Mouse (Mus musculus) stomach, postnatal 0 days (tissue): ENCODE data around the gene Acot3. TPM values are rescaled to one million over a fixed set of nuclear protein-coding genes. Genes with fewer than 3 reads are reported as not detected.
"Not testable (repeated sequence)": the region's sequence is repeated elsewhere in the genome, so short reads cannot be mapped to it uniquely, and the experiment has no call there.

Source experiments
- ATAC-seq: fragments of 200-750 bp; cut with Nextera tagmentation; 2 replicates; pipeline ENCODE4 v1.8.0; 2017; ENCODE audit not compliant: low FRiP score, low TSS enrichment
- DNase-seq: peaks from one replicate; pipeline ENCODE4 v3.0.0-alpha.2; 2016; ENCODE audit warnings: low spot score
- H3K27ac ChIP-seq: fragments of 300-500 bp; sonication (generic); replicated peaks from 2 replicates; pipeline ENCODE4 v1.5.1; 2014; ENCODE audit warnings: mild to moderate bottlenecking, control low read depth
- H3K27me3 ChIP-seq: fragments of 300-500 bp; sonication (generic); 2 replicates; pipeline ENCODE4 v1.6.1; 2014; ENCODE audit warnings: low read length; ENCODE audit not compliant: control insufficient read depth, insufficient read depth
- H3K36me3 ChIP-seq: fragments of 300-500 bp; sonication (generic); 2 replicates; pipeline ENCODE4 v1.6.1; 2014; ENCODE audit warnings: low read length, mixed read lengths; ENCODE audit not compliant: control insufficient read depth, insufficient read depth
- H3K4me1 ChIP-seq: fragments of 300-500 bp; sonication (generic); replicated peaks from 2 replicates; pipeline ENCODE4 v1.6.1; 2014; ENCODE audit warnings: antibody characterized with exemption; ENCODE audit not compliant: control insufficient read depth, insufficient read depth
- H3K4me2 ChIP-seq: fragments of 300-500 bp; sonication (generic); replicated peaks from 2 replicates; pipeline ENCODE4 v1.6.1; 2014; ENCODE audit warnings: low read depth, mild to moderate bottlenecking, control low read depth, moderate library complexity
- H3K4me3 ChIP-seq: fragments of 300-500 bp; sonication (generic); 2 replicates; pipeline ENCODE4 v1.5.1; 2014; ENCODE audit warnings: low read depth, low read length, control low read depth
- H3K9ac ChIP-seq: fragments of 300-500 bp; sonication (generic); 2 replicates; pipeline ENCODE4 v1.6.1; 2014; ENCODE audit warnings: mild to moderate bottlenecking, low read length, control low read depth, mixed read lengths
- H3K9me3 ChIP-seq: fragments of 300-500 bp; sonication (generic); 2 replicates; pipeline ENCODE4 v1.6.1; 2016; ENCODE audit warnings: low read length; ENCODE audit not compliant: control insufficient read depth
- CTCF ChIP-seq: IDR thresholded peaks from 2 replicates; pipeline ENCODE4 v1.5.1; 2016; ENCODE audit warnings: antibody characterized with exemption, low read depth, mild to moderate bottlenecking, moderate library complexity
- EP300 ChIP-seq: optimal IDR thresholded peaks from 2 replicates; pipeline ENCODE3; 2016; ENCODE audit warnings: antibody characterized with exemption
- WGBS: fragments of 180-500 bp; shearing (Covaris S2); extraction: QIAGEN DNeasy Blood & Tissue Kit; methylation state at CpG from one replicate; pipeline ENCODE4 v1.1.7; 2014; 5-methylcytosine and 5-hydroxymethylcytosine counted together
- polyA plus RNA-seq: library from polyadenylated mRNA; unstranded; fragments of >200 nt; fragmentation: Nextera tagmentation; extraction: Ambion mirVana; gene quantifications from 2 replicates; pipeline ENCODE4 v1.2.1, GENCODE M21; 2015

The Acot3 gene
- polyA plus RNA-seq, 1 experiment from 2014 or later, result 0.30 TPM

- Histone ChIP-seq H3K4me2 (no peak overlapping the region), H3K9ac (no peak overlapping the region), H3K36me3 (no peaks in the 10 kb centered on the region), H3K4me3 (no peak overlapping the region), H3K4me1 (no peaks in the 10 kb centered on the region), H3K27me3 (no peaks in the 10 kb centered on the region), H3K27ac (no peak overlapping the region), H3K9me3 (no peaks in the 10 kb centered on the region)
- ATAC-seq (no peak), DNase-seq (no peak)
- WGBS, result 63% methylated on average over 2 of the region's 2 CpGs
- TF ChIP-seq CTCF (no peak), EP300 (no peak)
Measured at GRCm38 (mm10) chr12:84063833-84064232, 11.9 kb downstream of the Acot3 start.

- Histone ChIP-seq H3K27me3 (no peaks in the 10 kb centered on the region), H3K9me3 (no peaks in the 10 kb centered on the region), H3K9ac (no peak overlapping the region), H3K36me3 (no peaks in the 10 kb centered on the region), H3K27ac (no peak overlapping the region), H3K4me3 (no peak overlapping the region), H3K4me2 (no peak overlapping the region), H3K4me1 (no peaks in the 10 kb centered on the region)
- DNase-seq (peak; percentile 13), ATAC-seq (no peak)
- no peak for TF ChIP-seq CTCF
- TF ChIP-seq EP300, result no peak
- WGBS, result 76% methylated on average over 8 of the region's 8 CpGs
Measured at GRCm38 (mm10) chr12:84064621-84065020, 12.7 kb downstream of the Acot3 start.

DNA sequence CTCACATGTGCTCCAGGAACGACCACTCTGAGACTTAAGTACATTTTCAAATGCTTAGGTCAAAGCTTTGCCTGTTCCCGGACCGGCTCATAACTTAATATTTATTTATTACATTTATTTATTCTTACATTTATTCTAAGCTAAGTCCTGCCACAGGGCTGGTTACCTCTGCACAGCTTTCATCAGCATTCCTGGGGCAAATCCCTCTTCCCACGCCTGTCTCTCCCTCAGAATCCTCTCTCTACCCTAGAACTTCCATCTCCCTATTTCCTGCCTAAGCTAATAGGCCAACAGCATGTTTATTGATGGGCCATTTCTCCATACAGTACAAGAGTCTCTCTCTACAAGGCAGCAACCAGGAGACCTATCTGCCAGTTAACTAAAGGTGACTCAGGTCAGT, 15.8 kb downstream of the Acot3 start:
- no peaks in the 10 kb centered on the region for H3K4me1 ChIP-seq
- H3K9me3 ChIP-seq, result no peaks in the 10 kb centered on the region
- no peak overlapping the region for H3K4me2 ChIP-seq
- H3K27me3 ChIP-seq, result no peaks in the 10 kb centered on the region
- no peak for ATAC-seq
- H3K36me3 ChIP-seq, result no peaks in the 10 kb centered on the region
- 69% methylated on average over 4 of the region's 4 CpGs for WGBS
- no peak overlapping the region for H3K27ac ChIP-seq
- no peak for DNase-seq
- H3K9ac ChIP-seq, result no peak overlapping the region
- H3K4me3 ChIP-seq, result no peak overlapping the region
- TF ChIP-seq EP300 (no peak), CTCF (no peak)

DNA sequence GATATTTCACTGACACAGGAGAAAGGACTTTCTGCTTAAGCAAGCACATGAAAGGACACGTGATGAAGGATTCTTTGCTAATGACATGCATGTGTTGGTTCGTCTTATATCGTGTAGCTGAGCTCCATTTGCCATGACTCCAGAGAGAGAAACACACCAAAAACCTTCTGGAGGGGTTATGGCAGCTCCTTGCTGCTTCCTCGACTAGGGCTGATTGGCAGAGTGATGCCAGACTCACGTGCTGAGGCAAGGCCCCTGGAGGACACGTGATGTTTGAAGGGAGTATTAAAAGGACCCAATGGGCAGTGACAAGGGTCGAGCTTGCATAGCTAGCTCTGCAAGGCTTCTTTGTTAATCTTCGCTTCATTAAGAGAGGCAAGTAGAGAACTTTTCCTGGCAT, 16.4 kb downstream of the Acot3 start:
- WGBS, result 69% methylated on average over 8 of the region's 8 CpGs
- DNase-seq (no peak), ATAC-seq (no peak)
- TF ChIP-seq EP300, result no peak
- no peak for TF ChIP-seq CTCF
- H3K4me2 ChIP-seq, result no peak overlapping the region
- no peaks in the 10 kb centered on the region for H3K4me1 ChIP-seq
- no peak overlapping the region for H3K4me3 ChIP-seq
- no peaks in the 10 kb centered on the region for H3K27me3 ChIP-seq
- H3K36me3 ChIP-seq, result no peaks in the 10 kb centered on the region
- H3K27ac ChIP-seq, result no peak overlapping the region
- H3K9me3 ChIP-seq, result no peaks in the 10 kb centered on the region
- H3K9ac ChIP-seq, result no peak overlapping the region

DNA sequence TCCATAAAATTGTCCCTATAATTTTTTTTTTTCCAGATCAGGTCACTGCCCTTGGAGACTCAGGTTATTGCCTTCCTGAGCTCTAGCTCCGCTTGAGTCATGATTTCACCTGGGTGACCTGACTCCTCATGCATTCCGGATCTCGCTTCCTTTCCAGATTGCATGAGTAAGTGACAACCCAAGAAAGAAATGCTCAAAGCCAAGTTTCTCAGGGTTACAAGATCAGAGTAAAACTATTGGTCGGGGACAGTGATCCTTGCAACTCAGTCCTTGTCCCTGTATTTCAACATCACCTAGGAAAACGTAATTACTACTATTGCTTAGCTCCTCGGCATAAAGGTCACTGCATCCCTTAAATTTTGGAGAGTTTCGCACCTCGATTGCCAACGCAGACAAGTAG, 17.0 kb downstream of the Acot3 start, which contains the start of gene Acot5:
TSS of gene Acot5 (plus strand) at position 340 of the 400 bp plus-strand sequence.
- no peaks in the 10 kb centered on the region for H3K9me3 ChIP-seq
- H3K27ac ChIP-seq, result no peak within 1 kb of the TSS
- ATAC-seq (no peak), DNase-seq (no peak)
- whole genome bisulfite sequencing, result 51% methylated on average over 9 of the region's 9 CpGs
- H3K27me3 ChIP-seq, result no peaks in the 10 kb centered on the region
- H3K9ac ChIP-seq, result 0 out of 2 replicates have a peak within 1 kb of the TSS, but pooled peaks have one; percentile 35
- H3K4me3 ChIP-seq, result peak within 1 kb of the TSS; percentile 35
- peak within 1 kb of the TSS; percentile 55 for H3K4me2 ChIP-seq
- H3K36me3 ChIP-seq, result no peaks in the 10 kb centered on the region
- H3K4me1 ChIP-seq, result no peaks in the 10 kb centered on the region
- TF ChIP-seq EP300 (no peak), CTCF (no peak)

GRCm38 (mm10) chr12:84069582-84069981, 17.6 kb downstream of the Acot3 start:
- WGBS, result 2% methylated on average over 36 of the region's 52 CpGs
- H3K27ac ChIP-seq, ATAC-seq, H3K36me3 ChIP-seq, H3K9me3 ChIP-seq, H3K4me1 ChIP-seq, H3K27me3 ChIP-seq: not testable (repeated sequence)
- H3K9ac ChIP-seq, result 0 out of 2 replicates have a peak overlapping the region, but pooled peaks have one; percentile 35
- H3K4me3 ChIP-seq, result peak overlapping the region; percentile 35
- DNase-seq, result peak; percentile 34
- H3K4me2 ChIP-seq, result peak overlapping the region; percentile 55
